Mouse (Mus musculus) liver, embryonic 14.5 days (tissue): ENCODE data around the gene Mif.

Experiments
- CTCF ChIP-seq: IDR thresholded peaks from 2 replicates; pipeline ENCODE4 v1.5.1; 2016; ENCODE audit warnings: antibody characterized with exemption, low read depth, control low read depth
- EP300 ChIP-seq: IDR thresholded peaks from 2 replicates; pipeline ENCODE4 v1.6.1; 2016; ENCODE audit warnings: antibody characterized with exemption, low read depth

GRCm38 (mm10) chr10:75898846-75899245, 38.8 kb upstream of the Mif start:
- no peak for TF ChIP-seq CTCF
- no peak for TF ChIP-seq EP300
